Mouse (Mus musculus): ENCODE data around the gene Fbrs. TPM values are rescaled to one million over a fixed set of nuclear protein-coding genes. Genes with fewer than 3 reads are reported as not detected.
"Not testable (repeated sequence)": the region's sequence is repeated elsewhere in the genome, so short reads cannot be mapped to it uniquely, and the experiment has no call there.

The Fbrs gene
- polyA plus RNA-seq, 1 experiment from 2014 or later, result 16.1 TPM

DNA sequence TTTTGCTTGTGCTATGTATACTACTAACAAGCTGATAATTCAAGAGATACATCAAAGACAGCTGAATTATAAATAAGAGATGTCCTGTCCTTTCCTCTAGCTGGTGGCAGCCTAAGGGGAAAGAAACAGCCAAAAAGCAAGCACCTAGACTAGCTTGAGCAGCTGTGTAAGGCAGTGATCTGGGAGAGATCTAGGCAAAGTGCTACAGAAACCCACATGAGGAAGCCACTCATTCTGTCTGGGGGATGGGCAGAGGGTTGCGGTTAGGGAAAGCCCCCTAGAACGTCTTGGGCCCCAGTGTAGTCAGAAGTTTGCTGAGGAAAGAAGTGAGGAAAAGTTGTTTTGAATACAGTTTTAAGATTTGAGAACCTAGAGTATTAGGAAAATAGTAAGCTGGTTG is 1.3 kb downstream of the Fbrs start:
- peak overlapping the region; percentile 96; the same call in 1 of the 2 replicates for H3K9ac ChIP-seq (ENCODE audit: low read depth, low read length)
- H3K4me3 ChIP-seq (ENCODE audit: low read length), result peak overlapping the region; percentile 98
- WGBS, result 72% methylated on average over 2 of the region's 2 CpGs
- H3K27ac ChIP-seq (ENCODE audit: low read depth, low read length), result no peak overlapping the region
- H3K9me3 ChIP-seq (ENCODE audit: control insufficient read depth, low read length), result no peaks in the 10 kb centered on the region
- ATAC-seq (ENCODE audit: low FRiP score, low TSS enrichment), result no peak
- peak overlapping the region; percentile 94 for H3K4me2 ChIP-seq (replicated peaks; ENCODE audit: low read depth, low read length)
- H3K36me3 ChIP-seq (ENCODE audit: control insufficient read depth, insufficient read depth, low read length), result peaks cover 54% of the 10 kb centered on the region
- no peaks in the 10 kb centered on the region for H3K27me3 ChIP-seq (ENCODE audit: control insufficient read depth, insufficient read depth, low read length)
- H3K4me1 ChIP-seq (ENCODE audit: control insufficient read depth, insufficient read depth, low read length), result peaks cover 12% of the 10 kb centered on the region; the same call in 1 of the 2 replicates

DNA sequence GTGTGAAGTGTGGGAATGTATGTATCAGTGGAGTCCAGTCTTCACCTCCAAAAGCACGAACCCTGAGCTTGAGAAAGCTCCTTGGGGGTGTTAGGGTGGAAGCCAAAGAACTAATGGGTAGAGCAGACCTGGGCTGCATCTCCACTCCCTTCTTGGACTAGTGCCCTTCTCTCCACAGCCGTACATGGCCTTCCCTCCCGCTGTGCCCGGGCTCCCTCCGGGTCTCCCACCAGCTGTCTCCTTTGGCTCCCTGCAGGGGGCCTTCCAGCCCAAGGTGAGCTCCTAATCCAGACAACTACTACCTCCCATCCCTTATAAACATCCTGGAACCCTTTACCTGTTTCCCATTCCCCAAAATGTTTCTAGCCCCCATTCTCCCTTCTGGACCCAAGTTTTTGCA is 6.4 kb downstream of the Fbrs start:
- no peak for ATAC-seq (ENCODE audit: low FRiP score, low TSS enrichment)
- WGBS, result 82% methylated on average over 5 of the region's 5 CpGs
- Histone ChIP-seq H3K27me3 (ENCODE audit: control insufficient read depth, insufficient read depth, low read length) (no peaks in the 10 kb centered on the region), H3K27ac (ENCODE audit: low read depth, low read length) (no peak overlapping the region), H3K4me1 (ENCODE audit: control insufficient read depth, insufficient read depth, low read length) (peaks cover 3% of the 10 kb centered on the region; the same call in 1 of the 2 replicates), H3K9me3 (ENCODE audit: control insufficient read depth, low read length) (no peaks in the 10 kb centered on the region), H3K4me2 (replicated peaks; ENCODE audit: low read depth, low read length) (no peak overlapping the region), H3K9ac (ENCODE audit: low read depth, low read length) (no peak overlapping the region), H3K4me3 (ENCODE audit: low read length) (no peak overlapping the region), H3K36me3 (ENCODE audit: control insufficient read depth, insufficient read depth, low read length) (peaks cover 87% of the 10 kb centered on the region)

DNA sequence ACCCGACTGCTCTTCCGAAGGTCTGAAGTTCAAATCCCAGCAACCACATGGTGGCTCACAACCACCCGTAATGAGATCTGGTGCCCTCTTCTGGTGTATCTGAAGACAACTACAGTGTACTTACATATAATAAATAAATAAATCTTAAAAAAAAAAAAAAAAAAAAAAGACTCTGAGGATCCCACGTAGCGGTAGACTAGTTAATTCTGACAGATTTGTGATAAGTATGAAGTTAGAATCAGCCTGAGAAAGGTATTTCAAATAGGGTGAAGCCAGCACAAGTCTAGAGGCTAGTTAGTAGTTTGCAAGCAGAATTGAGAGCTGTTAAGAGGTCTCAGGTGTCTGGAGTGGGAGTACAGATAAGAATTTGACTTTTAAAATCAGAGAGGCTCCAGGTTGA is 9.4 kb downstream of the Fbrs start:
- H3K9ac ChIP-seq (ENCODE audit: low read depth, low read length); H3K4me1 ChIP-seq (ENCODE audit: control insufficient read depth, insufficient read depth, low read length); H3K4me2 ChIP-seq (replicated peaks; ENCODE audit: low read depth, low read length); H3K4me3 ChIP-seq (ENCODE audit: low read length); H3K27me3 ChIP-seq (ENCODE audit: control insufficient read depth, insufficient read depth, low read length); H3K27ac ChIP-seq (ENCODE audit: low read depth, low read length); ATAC-seq (ENCODE audit: low FRiP score, low TSS enrichment); H3K9me3 ChIP-seq (ENCODE audit: control insufficient read depth, low read length): not testable (repeated sequence)
- peaks cover 86% of the 10 kb centered on the region for H3K36me3 ChIP-seq (ENCODE audit: control insufficient read depth, insufficient read depth, low read length)
- WGBS, result 93% methylated on average over 4 of the region's 5 CpGs

DNA sequence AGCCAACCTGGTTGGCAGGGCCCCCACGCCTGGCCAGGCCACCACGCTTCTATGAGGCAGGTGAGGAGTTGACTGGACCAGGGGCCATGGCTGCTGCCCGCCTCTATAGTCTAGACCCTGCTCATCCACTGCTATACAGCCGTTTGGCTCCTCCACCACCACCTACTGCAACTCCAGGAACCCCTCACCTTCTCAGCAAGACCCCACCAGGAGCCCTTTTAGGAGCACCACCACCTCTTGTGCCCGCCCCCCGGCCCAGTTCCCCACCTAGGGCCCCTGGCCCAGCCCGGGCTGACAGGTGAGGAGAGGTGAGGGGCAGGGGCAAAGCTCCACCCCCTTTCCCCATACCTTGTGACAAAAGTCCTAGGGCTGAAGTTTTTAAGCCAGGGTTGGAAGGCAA is 11.0 kb downstream of the Fbrs start:
- Histone ChIP-seq H3K4me1 (ENCODE audit: control insufficient read depth, insufficient read depth, low read length) (no peaks in the 10 kb centered on the region), H3K4me3 (ENCODE audit: low read length) (no peak overlapping the region), H3K36me3 (ENCODE audit: control insufficient read depth, insufficient read depth, low read length) (peaks cover 69% of the 10 kb centered on the region), H3K27ac (ENCODE audit: low read depth, low read length) (no peak overlapping the region), H3K4me2 (replicated peaks; ENCODE audit: low read depth, low read length) (no peak overlapping the region), H3K27me3 (ENCODE audit: control insufficient read depth, insufficient read depth, low read length) (no peaks in the 10 kb centered on the region), H3K9ac (ENCODE audit: low read depth, low read length) (no peak overlapping the region), H3K9me3 (ENCODE audit: control insufficient read depth, low read length) (no peaks in the 10 kb centered on the region)
- 0 out of 2 replicates have a peak, but pooled peaks have one; percentile 7 for ATAC-seq (ENCODE audit: low FRiP score, low TSS enrichment)
- 90% methylated on average over 7 of the region's 7 CpGs for WGBS

DNA sequence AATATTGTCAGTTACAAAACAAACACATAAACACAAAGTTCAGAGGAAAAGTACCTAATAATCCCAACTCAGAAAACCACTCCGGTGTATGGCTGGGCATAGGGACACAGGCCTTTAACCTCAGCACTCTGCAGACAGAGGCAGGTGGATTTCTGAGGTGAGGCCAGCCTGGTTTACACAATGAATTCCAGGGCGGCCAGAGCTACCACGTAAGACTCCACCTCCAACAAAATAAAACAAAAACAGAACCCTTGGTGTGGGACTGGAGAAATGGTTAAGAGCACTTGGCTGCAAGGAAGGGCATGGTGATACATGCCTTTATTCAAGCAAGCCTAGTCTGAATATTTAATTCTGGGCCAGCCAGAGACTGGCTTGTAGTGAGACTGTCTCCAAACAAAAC is 12.8 kb downstream of the Fbrs start:
- Histone ChIP-seq H3K4me1 (ENCODE audit: control insufficient read depth, insufficient read depth, low read length) (no peaks in the 10 kb centered on the region), H3K27ac (ENCODE audit: low read depth, low read length) (no peak overlapping the region), H3K9ac (ENCODE audit: low read depth, low read length) (no peak overlapping the region), H3K36me3 (ENCODE audit: control insufficient read depth, insufficient read depth, low read length) (peaks cover 51% of the 10 kb centered on the region), H3K4me3 (ENCODE audit: low read length) (no peak overlapping the region), H3K4me2 (replicated peaks; ENCODE audit: low read depth, low read length) (no peak overlapping the region), H3K9me3 (ENCODE audit: control insufficient read depth, low read length) (no peaks in the 10 kb centered on the region), H3K27me3 (ENCODE audit: control insufficient read depth, insufficient read depth, low read length) (no peaks in the 10 kb centered on the region)
- ATAC-seq (ENCODE audit: low FRiP score, low TSS enrichment), result no peak
- 90% methylated on average over 3 of the region's 3 CpGs for WGBS

DNA sequence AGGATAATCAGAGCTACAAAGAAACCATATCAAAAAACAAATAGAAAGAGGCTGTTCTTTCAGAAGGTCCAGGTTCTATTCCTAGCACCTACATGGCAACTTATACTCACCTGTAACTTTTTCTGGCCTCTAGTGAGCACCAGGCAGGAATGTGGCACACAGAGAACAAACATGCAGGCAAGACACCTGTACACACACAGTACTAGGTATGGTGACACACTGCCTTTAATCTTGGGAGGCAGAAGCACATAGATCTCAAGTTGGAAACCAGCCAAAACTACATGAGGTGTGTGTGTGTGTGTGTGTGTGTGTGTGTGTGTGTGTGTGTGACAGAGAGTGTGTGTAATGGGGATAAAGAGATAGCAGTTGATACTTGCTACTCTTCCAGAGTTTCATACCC is 15.6 kb downstream of the Fbrs start:
- Histone ChIP-seq H3K4me3 (ENCODE audit: low read length) (no peak overlapping the region), H3K4me1 (ENCODE audit: control insufficient read depth, insufficient read depth, low read length) (no peaks in the 10 kb centered on the region), H3K36me3 (ENCODE audit: control insufficient read depth, insufficient read depth, low read length) (peaks cover 26% of the 10 kb centered on the region), H3K9me3 (ENCODE audit: control insufficient read depth, low read length) (no peaks in the 10 kb centered on the region), H3K4me2 (replicated peaks; ENCODE audit: low read depth, low read length) (no peak overlapping the region), H3K27me3 (ENCODE audit: control insufficient read depth, insufficient read depth, low read length) (no peaks in the 10 kb centered on the region), H3K9ac (ENCODE audit: low read depth, low read length) (no peak overlapping the region), H3K27ac (ENCODE audit: low read depth, low read length) (no peak overlapping the region)
- ATAC-seq (ENCODE audit: low FRiP score, low TSS enrichment), result no peak

DNA sequence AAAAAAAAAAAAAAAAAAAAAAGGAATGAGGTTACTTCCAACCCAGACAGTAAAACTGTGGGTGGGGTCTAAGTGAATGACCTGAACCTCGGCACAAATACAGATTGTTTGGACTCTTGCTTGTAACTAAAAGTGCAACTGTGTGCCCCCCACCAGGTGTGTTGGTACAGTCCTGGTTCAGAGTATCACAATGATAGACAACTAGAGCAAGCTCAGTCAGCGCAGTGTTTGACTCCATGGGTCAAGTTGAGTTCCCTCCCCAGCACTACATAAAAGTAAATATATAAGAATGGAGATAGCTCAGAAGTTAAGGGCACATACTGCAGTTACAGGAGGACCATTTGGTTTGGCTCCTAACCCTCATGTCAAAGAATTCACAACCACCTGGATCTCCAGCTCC is 18.4 kb downstream of the Fbrs start:
- Histone ChIP-seq H3K4me3 (ENCODE audit: low read length) (no peak overlapping the region), H3K27ac (ENCODE audit: low read depth, low read length) (no peak overlapping the region), H3K4me2 (replicated peaks; ENCODE audit: low read depth, low read length) (no peak overlapping the region), H3K27me3 (ENCODE audit: control insufficient read depth, insufficient read depth, low read length) (no peaks in the 10 kb centered on the region), H3K9me3 (ENCODE audit: control insufficient read depth, low read length) (no peaks in the 10 kb centered on the region), H3K4me1 (ENCODE audit: control insufficient read depth, insufficient read depth, low read length) (no peaks in the 10 kb centered on the region), H3K36me3 (ENCODE audit: control insufficient read depth, insufficient read depth, low read length) (no peaks in the 10 kb centered on the region; the same call in 1 of the 2 replicates), H3K9ac (ENCODE audit: low read depth, low read length) (no peak overlapping the region)
- 77% methylated on average over 2 of the region's 2 CpGs for WGBS
- no peak for ATAC-seq (ENCODE audit: low FRiP score, low TSS enrichment)

DNA sequence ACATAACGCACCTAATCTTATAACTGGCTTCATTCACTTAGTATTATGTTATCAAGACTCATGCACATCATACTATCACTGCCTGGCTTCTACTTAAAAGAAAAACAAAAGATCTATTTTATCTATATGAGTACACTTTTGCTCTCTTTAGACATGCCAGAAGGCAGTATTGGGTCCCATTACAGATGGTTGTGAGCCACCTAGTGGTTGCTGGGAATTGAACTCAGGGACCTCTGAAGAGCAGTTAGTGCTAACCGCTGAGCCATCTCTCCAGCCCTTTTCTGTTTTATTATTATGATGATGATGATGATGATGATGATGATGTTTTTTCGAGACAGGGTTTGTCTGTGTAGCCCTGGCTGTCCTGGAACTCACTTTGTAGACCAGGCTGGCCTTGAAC is 19.4 kb downstream of the Fbrs start:
- Histone ChIP-seq H3K36me3 (ENCODE audit: control insufficient read depth, insufficient read depth, low read length) (no peaks in the 10 kb centered on the region), H3K4me2 (replicated peaks; ENCODE audit: low read depth, low read length) (no peak overlapping the region), H3K27me3 (ENCODE audit: control insufficient read depth, insufficient read depth, low read length) (no peaks in the 10 kb centered on the region), H3K9ac (ENCODE audit: low read depth, low read length) (no peak overlapping the region), H3K4me3 (ENCODE audit: low read length) (no peak overlapping the region), H3K4me1 (ENCODE audit: control insufficient read depth, insufficient read depth, low read length) (no peaks in the 10 kb centered on the region), H3K27ac (ENCODE audit: low read depth, low read length) (no peak overlapping the region), H3K9me3 (ENCODE audit: control insufficient read depth, low read length) (no peaks in the 10 kb centered on the region)
- 34% methylated on average over 3 of the region's 3 CpGs for whole genome bisulfite sequencing
- 0 out of 2 replicates have a peak, but pooled peaks have one; percentile 51 for ATAC-seq (ENCODE audit: low FRiP score, low TSS enrichment)

DNA sequence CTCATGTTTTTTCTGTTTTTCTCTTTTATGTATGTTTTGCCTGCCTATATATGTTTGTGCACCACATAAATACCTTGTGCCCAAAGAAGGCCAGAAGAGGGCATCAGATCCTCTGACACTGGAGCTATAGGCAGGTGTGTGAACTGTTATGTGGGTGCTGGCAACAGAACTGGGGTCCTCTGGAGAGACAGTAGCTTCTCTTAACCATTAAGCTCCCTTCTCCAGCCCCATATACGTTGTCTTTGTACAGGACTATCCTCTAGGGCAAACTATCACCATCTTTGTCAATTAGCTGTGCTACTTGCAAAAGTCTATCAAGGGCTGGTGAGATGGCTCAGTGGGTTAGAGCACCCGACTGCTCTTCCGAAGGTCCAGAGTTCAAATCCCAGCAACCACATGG is 29.3 kb downstream of the Fbrs start:
- ATAC-seq (ENCODE audit: low FRiP score, low TSS enrichment), result no peak
- Histone ChIP-seq H3K4me3 (ENCODE audit: low read length) (no peak overlapping the region), H3K4me2 (replicated peaks; ENCODE audit: low read depth, low read length) (no peak overlapping the region), H3K36me3 (ENCODE audit: control insufficient read depth, insufficient read depth, low read length) (no peaks in the 10 kb centered on the region), H3K9me3 (ENCODE audit: control insufficient read depth, low read length) (no peaks in the 10 kb centered on the region), H3K27me3 (ENCODE audit: control insufficient read depth, insufficient read depth, low read length) (no peaks in the 10 kb centered on the region), H3K9ac (ENCODE audit: low read depth, low read length) (no peak overlapping the region), H3K4me1 (ENCODE audit: control insufficient read depth, insufficient read depth, low read length) (no peaks in the 10 kb centered on the region), H3K27ac (ENCODE audit: low read depth, low read length) (no peak overlapping the region)
- 97% methylated on average over 3 of the region's 3 CpGs for WGBS

DNA sequence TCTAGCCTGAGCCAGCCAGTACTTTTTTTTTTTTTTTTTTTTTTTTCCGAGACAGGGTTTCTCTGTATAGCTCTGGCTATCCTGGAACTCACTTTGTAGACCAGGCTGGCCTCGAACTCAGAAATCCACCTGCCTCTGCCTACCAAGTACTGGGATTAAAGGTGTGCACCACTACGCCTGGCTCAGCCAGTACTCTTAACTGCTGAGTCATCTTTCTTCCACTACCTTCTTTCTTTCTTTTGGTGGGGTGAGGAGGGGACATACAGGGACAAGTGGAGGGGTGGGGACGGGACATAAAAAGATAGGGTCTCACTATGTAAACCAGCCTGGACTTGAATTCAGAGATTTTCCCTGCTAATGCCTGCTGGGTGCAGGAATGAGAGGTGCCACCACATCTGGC is 30.8 kb downstream of the Fbrs start:
- ATAC-seq (ENCODE audit: low FRiP score, low TSS enrichment); H3K27ac ChIP-seq (ENCODE audit: low read depth, low read length); H3K4me2 ChIP-seq (replicated peaks; ENCODE audit: low read depth, low read length); H3K36me3 ChIP-seq (ENCODE audit: control insufficient read depth, insufficient read depth, low read length); H3K9ac ChIP-seq (ENCODE audit: low read depth, low read length); H3K4me1 ChIP-seq (ENCODE audit: control insufficient read depth, insufficient read depth, low read length); H3K9me3 ChIP-seq (ENCODE audit: control insufficient read depth, low read length); H3K27me3 ChIP-seq (ENCODE audit: control insufficient read depth, insufficient read depth, low read length); H3K4me3 ChIP-seq (ENCODE audit: low read length): not testable (repeated sequence)
- WGBS, result 83% methylated on average over 3 of the region's 4 CpGs
